Mouse (Mus musculus): ENCODE measurements around the gene Itga6.

GRCm38 (mm10) chr2:71743377-71743776 is 2.0 kb upstream of the Itga6 start:
- no peak for TF ChIP-seq POLR2A (IDR thresholded peaks at IDR 0.05; ENCODE audit: borderline replicate concordance, low read depth, low read length)
- TF ChIP-seq CTCF (IDR thresholded peaks at IDR 0.05; ENCODE audit: low read depth, low read length): no peak
